Mouse (Mus musculus): ENCODE measurements at regions not wholly inside any gene's neighbourhood (a gene's known extent, or its start where the extent isn't known, plus 50 kb on each side); places are given as distances from the start of the nearest gene placed in this dataset.
A peak's percentile ranks its signal among the peaks of the same experiment; 100 is the strongest.
"Not testable (repeated sequence)": the region's sequence is repeated elsewhere in the genome, so short reads cannot be mapped to it uniquely, and the experiment has no call there.

DNA sequence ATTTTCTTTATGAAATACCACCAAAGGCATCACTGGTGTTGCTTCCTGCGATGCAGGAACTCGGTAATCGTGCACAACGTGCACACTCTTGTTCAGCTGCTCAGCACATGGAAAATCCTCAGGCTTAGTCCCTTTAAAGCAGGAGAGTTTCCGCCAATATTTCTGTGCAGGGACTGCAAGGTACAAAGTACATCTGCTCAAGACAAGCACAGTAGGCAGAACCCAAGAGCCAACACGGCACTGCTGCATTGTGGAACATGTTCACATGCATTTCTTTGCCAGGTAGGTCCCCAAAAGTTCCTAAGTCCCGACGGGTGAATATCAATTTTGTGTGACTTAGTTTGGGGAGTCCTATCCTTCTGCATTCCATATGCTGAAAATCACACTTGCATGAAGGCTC lies 808.0 kb upstream of the Pou3f3 start:
- DNase-seq = no peak

- no peak for DNase-seq
Observed at GRCm38 (mm10) chr1:41888213-41888612, 807.4 kb upstream of the Pou3f3 start.

DNA sequence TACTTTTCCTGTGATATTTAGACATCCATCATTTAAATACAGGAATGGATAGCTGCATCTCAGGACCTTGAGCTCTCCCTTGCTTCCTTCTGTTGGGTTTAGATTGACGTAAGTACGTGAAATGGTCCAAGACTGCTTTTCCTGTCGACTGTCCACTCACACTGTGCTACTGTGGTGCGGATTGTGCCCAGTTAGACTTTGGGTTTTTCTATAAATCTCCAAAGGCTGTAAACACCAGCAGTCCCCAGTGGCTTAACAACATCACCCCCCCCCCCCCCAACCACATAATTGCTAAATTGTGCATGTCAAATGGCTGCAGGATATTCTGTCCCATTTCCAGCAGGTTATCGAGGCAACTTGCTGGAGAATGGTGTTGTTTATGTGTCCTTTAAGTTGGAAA lies 806.6 kb upstream of the Pou3f3 start:
- DNase-seq = no peak

GRCm38 (mm10) chr1:41889940-41890339 lies 805.6 kb upstream of the Pou3f3 start:
- no peak for DNase-seq

DNA sequence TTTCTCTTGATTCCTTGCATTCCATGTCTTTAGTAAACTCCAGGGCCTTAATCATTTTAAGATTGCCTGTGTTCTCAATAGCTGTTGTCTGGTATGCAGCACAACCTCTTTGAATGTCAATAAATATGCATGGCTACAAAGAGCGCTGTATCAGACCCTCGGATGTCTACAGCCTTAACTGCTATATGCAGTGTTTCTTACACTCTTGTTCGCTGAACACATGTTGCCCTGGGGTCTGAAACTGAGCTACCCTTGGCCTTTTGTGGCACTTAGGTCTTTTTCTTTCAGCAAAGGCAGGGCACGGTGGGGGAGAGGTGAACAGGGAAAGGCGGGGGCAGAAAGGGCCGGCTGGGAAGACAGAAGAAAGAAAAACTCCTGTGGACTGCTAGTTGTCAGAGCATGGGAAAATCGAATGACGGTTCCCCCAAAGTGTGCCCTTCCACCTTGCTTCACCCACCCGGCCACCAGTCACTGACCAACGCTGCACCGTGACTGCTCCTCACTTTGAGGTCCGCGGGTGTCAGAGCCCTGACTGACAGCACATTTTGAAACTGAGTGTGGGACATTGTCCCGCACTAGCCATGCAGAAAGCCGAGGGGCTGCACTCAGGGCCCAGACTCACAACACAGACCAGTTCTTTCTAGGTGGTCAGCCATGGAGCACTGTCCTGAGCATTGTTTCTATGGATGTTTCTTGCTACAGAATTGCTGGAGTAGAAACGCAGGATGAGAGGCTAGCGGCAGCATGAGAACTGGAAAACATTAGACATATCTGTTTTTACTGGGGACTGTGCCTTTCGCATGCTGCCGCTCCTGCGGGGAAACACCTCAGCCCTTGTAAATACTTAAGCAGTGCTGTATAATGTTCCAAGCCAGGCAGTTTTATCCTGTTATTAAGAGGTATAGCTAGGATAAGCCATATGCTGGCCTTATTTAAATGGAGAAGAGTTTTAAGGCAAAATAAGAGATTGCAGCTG lies 804.6 kb upstream of the Pou3f3 start:
- DNase-seq = no peak

- DNase-seq = peak; percentile 40
Observed at GRCm38 (mm10) chr1:41891730-41892129, 803.8 kb upstream of the Pou3f3 start.

GRCm38 (mm10) chr1:41892376-41892775 lies 803.2 kb upstream of the Pou3f3 start:
- DNase-seq = no peak

GRCm38 (mm10) chr1:41897768-41898330 lies 797.7 kb upstream of the Pou3f3 start:
- DNase-seq = no peak

GRCm38 (mm10) chr1:41900370-41900769 lies 795.2 kb upstream of the Pou3f3 start:
- DNase-seq = no peak

GRCm38 (mm10) chr1:41905971-41906370 lies 789.6 kb upstream of the Pou3f3 start:
- DNase-seq = no peak

- no peak for DNase-seq
Observed at GRCm38 (mm10) chr1:41908001-41908807, 787.4 kb upstream of the Pou3f3 start.

DNA sequence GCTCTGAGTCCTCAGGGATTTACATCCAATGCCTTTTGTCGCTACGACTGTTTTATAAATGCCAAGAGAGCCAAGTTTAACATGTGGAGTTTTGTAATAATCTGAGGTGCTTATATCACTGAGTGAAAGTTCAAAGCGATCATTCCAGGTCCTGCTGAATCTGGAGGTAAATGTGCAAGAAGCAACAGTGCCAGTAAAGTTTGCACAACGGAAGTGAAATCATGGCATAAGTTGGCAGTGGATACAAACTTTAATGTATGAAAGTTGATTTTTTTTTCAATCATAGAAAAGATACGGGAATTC lies 786.8 kb upstream of the Pou3f3 start:
- no peak for DNase-seq

GRCm38 (mm10) chr1:41909799-41910198 lies 785.8 kb upstream of the Pou3f3 start:
- no peak for DNase-seq

DNA sequence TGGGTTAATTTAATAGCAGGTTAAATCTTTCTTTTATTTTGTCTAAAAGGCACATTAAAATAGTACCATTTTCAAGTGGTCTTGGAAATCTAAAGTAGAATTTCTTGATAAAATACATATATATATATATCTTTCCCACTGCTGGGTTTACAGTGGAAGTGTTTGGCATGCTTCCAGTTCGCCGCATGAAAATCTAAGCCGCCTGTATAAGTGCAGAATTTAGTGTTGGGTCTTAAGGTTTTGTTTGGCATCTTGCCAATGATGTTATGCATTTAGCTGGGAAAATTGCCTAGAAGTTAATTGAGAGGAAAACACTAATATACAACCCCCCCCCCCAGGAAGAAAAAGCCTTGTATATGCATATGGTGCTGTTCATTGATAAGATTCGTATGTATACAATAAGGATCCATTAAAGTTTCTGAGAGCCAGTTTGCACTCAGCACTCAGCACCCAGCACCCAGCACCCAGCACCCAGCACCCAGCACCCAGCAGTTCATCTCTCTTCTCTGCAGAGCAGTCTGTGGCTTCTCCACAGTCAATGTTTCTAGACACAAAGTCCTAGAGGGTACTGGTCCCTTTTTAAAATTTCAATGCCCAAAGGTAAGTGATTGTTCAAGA lies 778.7 kb upstream of the Pou3f3 start:
- no peak for DNase-seq

DNA sequence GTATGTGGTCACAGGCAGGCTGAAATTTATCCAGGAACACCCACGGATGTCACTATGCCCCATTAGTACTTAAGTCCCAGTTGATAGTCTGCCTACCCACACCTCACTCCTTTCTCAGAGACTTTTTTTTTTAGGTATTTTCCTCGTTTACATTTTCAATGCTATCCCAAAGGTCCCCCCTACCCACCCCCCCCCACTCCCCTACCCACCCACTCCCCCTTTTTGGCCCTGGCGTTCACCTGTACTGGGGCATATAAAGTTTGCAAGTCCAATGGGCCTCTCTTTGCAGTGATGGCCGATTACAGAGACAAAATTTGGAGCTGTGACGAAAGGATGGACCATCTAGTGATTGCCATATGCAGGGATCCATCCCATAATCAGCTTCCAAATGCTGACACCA lies 777.8 kb upstream of the Pou3f3 start:
- DNase-seq = not testable (repeated sequence)

- DNase-seq = no peak
Observed at GRCm38 (mm10) chr1:41918394-41919262, 776.9 kb upstream of the Pou3f3 start.

GRCm38 (mm10) chr1:41933777-41934176 lies 761.8 kb upstream of the Pou3f3 start:
- no peak for DNase-seq

DNA sequence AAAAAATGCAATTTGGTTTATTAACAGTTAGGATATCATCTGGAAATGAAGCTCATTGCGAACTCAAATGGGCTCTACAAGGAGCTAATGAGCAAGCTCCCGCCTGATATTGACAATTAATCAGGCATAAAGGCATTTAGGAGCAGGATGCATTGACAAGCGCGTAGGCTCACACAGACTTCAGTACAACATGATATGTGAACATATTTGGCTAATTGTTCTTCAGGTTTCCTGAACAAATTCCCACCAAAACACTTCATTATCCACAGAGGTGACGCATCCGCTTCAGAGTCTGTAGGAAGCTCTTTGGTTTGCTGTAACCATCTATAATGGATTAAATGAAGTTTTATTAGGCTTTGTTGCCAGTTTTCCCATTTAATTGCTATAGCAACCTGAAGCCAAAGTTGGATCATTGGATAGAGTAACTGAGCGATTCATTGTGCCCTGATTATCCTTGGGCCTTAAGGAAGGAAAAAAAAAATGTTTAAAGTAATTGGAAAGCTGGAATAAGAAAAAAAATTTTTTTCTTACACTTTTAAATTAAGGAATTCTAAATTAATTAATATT lies 759.6 kb upstream of the Pou3f3 start:
- DNase-seq = no peak

DNA sequence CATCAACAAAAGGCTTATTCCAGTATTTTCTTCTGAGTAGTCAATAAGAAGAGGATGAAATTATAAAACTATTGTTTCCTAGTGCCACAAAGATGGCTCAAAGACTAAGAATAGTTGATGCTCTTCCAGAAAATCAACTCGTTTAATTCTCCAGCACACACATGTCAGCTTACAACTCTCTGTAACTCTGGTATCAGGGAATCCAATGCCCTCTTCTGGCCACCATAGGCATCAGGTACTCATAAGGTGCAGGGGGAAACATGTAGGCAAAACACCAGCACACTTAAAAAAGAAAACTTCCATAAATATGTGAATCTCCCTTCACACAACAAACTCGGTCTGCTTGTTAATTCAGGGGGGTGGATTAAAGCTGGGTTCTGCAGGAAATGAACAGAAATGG lies 734.6 kb upstream of the Pou3f3 start:
- no peak for DNase-seq

GRCm38 (mm10) chr1:41981545-41981944 lies 714.0 kb upstream of the Pou3f3 start:
- DNase-seq = no peak

DNA sequence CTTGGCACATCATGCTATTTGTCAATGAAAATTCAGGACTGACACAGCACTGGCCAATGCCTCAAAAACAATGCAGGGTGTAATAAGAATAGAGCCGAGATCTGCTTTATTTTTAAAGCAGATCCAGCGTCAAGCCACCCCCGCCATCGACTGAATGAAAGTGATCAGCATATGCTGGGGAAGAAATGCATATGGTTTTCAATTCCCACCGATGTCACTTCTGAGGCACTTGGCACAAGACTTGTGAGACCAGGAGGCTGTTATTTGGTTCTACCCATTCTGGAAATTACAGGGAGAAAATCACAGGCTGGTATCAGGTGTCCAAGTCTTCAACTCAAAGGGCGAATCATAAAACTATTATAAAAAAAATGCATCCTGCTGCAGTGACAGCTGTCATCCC lies 689.3 kb upstream of the Pou3f3 start:
- DNase-seq = peak; percentile 11

DNA sequence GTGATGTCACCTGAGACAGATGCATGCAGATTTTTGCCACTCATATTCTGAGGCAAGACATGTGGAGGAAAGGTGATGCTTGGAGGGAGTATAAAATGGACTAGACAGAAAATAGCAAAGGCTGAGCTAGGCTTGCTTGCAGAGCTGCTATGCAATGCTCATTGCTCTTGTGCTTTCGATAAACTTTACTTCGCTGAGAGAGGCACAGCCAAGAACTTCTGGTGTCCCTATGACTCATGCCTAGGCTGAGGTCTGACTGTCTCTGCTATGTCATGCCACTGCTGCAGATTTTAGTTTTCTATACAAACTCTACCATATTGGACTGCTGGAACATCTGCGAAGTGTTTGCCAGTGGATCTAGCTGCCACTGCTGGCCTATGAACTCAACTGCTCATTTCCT lies 687.5 kb upstream of the Pou3f3 start:
- no peak for DNase-seq

Data from right cerebral cortex, postnatal 14 days (tissue).